Mouse (Mus musculus): ENCODE data around the gene Lgr6.

DNA sequence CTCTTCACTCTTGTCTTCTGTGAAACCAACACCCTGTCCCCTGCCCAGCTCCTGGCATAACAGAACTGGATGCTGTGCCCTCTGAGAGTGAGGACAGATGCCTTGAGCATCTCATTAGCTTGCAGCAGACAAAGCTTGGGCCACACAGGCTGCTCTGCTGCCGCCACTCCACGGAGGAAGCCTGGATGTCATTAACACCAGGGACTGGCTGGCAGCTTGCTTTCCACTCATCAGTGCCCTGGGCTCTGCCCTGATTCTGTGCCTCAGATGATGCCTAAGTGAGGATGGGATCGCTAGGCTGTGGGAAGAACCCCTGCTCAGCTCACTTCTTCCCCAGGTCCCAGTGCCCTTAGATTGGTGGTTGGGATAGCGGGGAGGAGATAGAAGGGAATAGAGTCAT is 109.6 kb downstream of the Lgr6 start:
- TF ChIP-seq POLR2A (IDR thresholded peaks at IDR 0.05; ENCODE audit: control insufficient read depth, extremely low read depth, insufficient read depth, low read length, poor library complexity) (no peak), CTCF (IDR thresholded peaks at IDR 0.05; ENCODE audit: borderline replicate concordance, control insufficient read depth, extremely low read depth, insufficient read depth, low read length, poor library complexity) (no peak)

Measured in thymus, adult 2 months (tissue).